Mouse (Mus musculus) lung, adult 2 months (tissue): ENCODE measurements around the gene Ak2. TPM values are rescaled to one million over a fixed set of nuclear protein-coding genes. Genes with fewer than 3 reads are reported as not detected.
A peak's percentile ranks its signal among the peaks of the same experiment; 100 is the strongest.

ENCODE experiments used
- DNase-seq: peaks from one replicate; pipeline ENCODE4 v3.0.0; 2022
- H3K4me1 ChIP-seq: fragments of 200-500 bp; 2 replicates; pipeline ENCODE4 v1.6.1; 2011; ENCODE audit warnings: low read length; ENCODE audit not compliant: control insufficient read depth, insufficient read depth
- H3K4me3 ChIP-seq: fragments of 200-500 bp; replicated peaks from 2 replicates; pipeline ENCODE3; 2011; ENCODE audit warnings: low read depth, mild to moderate bottlenecking, control low read depth, low read length; ENCODE audit errors: extremely low read depth
- CTCF ChIP-seq: fragments of 200-500 bp; IDR thresholded peaks from 2 replicates; pipeline ENCODE4 v1.5.1; 2011; ENCODE audit warnings: mild to moderate bottlenecking, low read length, control low read depth; ENCODE audit not compliant: insufficient read depth
- POLR2A ChIP-seq: fragments of 200-500 bp; IDR thresholded peaks from 2 replicates; pipeline ENCODE4 v1.6.1; 2011; ENCODE audit warnings: low read depth, mild to moderate bottlenecking, control low read depth, low read length, borderline replicate concordance; ENCODE audit errors: extremely low read depth
- WGBS: fragments of 180-500 bp; shearing (Covaris S2); methylation state at CpG from one replicate; pipeline ENCODE4 v1.1.7; 2018; 5-methylcytosine and 5-hydroxymethylcytosine counted together
- polyA plus RNA-seq: library from polyadenylated mRNA; depleted of rRNA; stranded (reverse); fragments of >200 nt; gene quantifications from 2 replicates; pipeline ENCODE4 v1.2.3, GENCODE M21; 2012

Gene Ak2
- polyA plus RNA-seq, 1 experiment: 24.2 TPM

GRCm38 (mm10) chr4:128958156-128958555, 33.6 kb upstream of the Ak2 start:
- H3K4me1 ChIP-seq: no peaks in the 10 kb centered on the region
- no peak overlapping the region for H3K4me3 ChIP-seq
- 70% methylated on average over 11 of the region's 11 CpGs for whole genome bisulfite sequencing
- no peak for DNase-seq
- TF ChIP-seq CTCF (no peak), POLR2A (no peak)

GRCm38 (mm10) chr4:128958849-128959248, 32.9 kb upstream of the Ak2 start:
- no peak for TF ChIP-seq POLR2A
- no peak for TF ChIP-seq CTCF
- Histone ChIP-seq H3K4me3 (no peak overlapping the region), H3K4me1 (no peaks in the 10 kb centered on the region)
- 73% methylated on average over 8 of the region's 8 CpGs for WGBS
- no peak for DNase-seq

- no peak for DNase-seq
- Histone ChIP-seq H3K4me1 (no peaks in the 10 kb centered on the region), H3K4me3 (no peak overlapping the region)
- WGBS: 79% methylated on average over 17 of the region's 17 CpGs
- TF ChIP-seq POLR2A: no peak
- no peak for TF ChIP-seq CTCF
Observed at GRCm38 (mm10) chr4:128959676-128960075, 32.1 kb upstream of the Ak2 start.

GRCm38 (mm10) chr4:128961301-128962028, 30.3 kb upstream of the Ak2 start:
- DNase-seq: no peak
- no peak for TF ChIP-seq CTCF
- 12% methylated on average over 16 of the region's 16 CpGs for WGBS
- peak overlapping the region; percentile 80 for H3K4me3 ChIP-seq
- H3K4me1 ChIP-seq: no peaks in the 10 kb centered on the region

GRCm38 (mm10) chr4:128962029-128962925, 29.5 kb upstream of the Ak2 start, which contains the start of gene Azin2:
TSS of gene Azin2 (minus strand) at chr4:128962442.
- TF ChIP-seq POLR2A (peak; percentile 90; the same call in 1 of the 2 replicates), CTCF (no peak)
- WGBS: under 1% methylated on average over 57 of the region's 72 CpGs

GRCm38 (mm10) chr4:128962926-128963290, 28.9 kb upstream of the Ak2 start:
- WGBS: 7% methylated on average over 9 of the region's 9 CpGs
- no peak for TF ChIP-seq CTCF
- no peak for TF ChIP-seq POLR2A
- no peak for DNase-seq
- Histone ChIP-seq H3K4me3 (peak overlapping the region; percentile 22), H3K4me1 (peaks cover 1% of the 10 kb centered on the region; the same call in 1 of the 2 replicates)

More at GRCm38 (mm10) chr4:128962029-128962925, 29.5 kb upstream of the Ak2 start, which contains the start of gene Azin2:
- H3K4me1 ChIP-seq: no peaks in the 10 kb centered on the region; the same call in 1 of the 2 replicates
- peak within 1 kb of the TSS; percentile 80 for H3K4me3 ChIP-seq
- DNase-seq: peak; percentile 86

- TF ChIP-seq POLR2A (no peak), CTCF (no peak)
- no peak overlapping the region for H3K4me3 ChIP-seq
- peaks cover 10% of the 10 kb centered on the region for H3K4me1 ChIP-seq
- no peak for DNase-seq
- 28% methylated on average over 7 of the region's 7 CpGs for WGBS
Observed at GRCm38 (mm10) chr4:128966751-128967150, 25.0 kb upstream of the Ak2 start.

GRCm38 (mm10) chr4:128969081-128969480, 22.7 kb upstream of the Ak2 start:
- whole genome bisulfite sequencing: 45% methylated on average over 5 of the region's 5 CpGs
- peak; percentile 75 for DNase-seq
- peaks cover 10% of the 10 kb centered on the region for H3K4me1 ChIP-seq
- H3K4me3 ChIP-seq: no peak overlapping the region
- no peak for TF ChIP-seq CTCF
- TF ChIP-seq POLR2A: no peak

- TF ChIP-seq POLR2A (no peak), CTCF (no peak)
- DNase-seq: peak; percentile 38
- WGBS: 42% methylated on average over 18 of the region's 18 CpGs
- H3K4me1 ChIP-seq: peaks cover 10% of the 10 kb centered on the region
- H3K4me3 ChIP-seq: no peak overlapping the region
Observed at GRCm38 (mm10) chr4:128969607-128970416, 21.9 kb upstream of the Ak2 start.
